Mouse (Mus musculus) cerebellum, adult 8-10 months (tissue): ENCODE results near the gene Abo.
A peak's percentile ranks its signal among the peaks of the same experiment; 100 is the strongest.
"Not testable (repeated sequence)": the region's sequence is repeated elsewhere in the genome, so short reads cannot be mapped to it uniquely, and the experiment has no call there.

Experiments used
- DNase-seq: peaks from one replicate; pipeline ENCODE4 v3.0.0; 2022

The Abo gene

GRCm38 (mm10) chr2:26864879-26865278, at the start of gene Abo:
TSS of gene Abo (minus strand) at chr2:26864979.
- DNase-seq, result no peak

GRCm38 (mm10) chr2:26914148-26914941, 49.6 kb upstream of the Abo start:
- no peak for DNase-seq

GRCm38 (mm10) chr2:26913416-26914147, 48.8 kb upstream of the Abo start:
- DNase-seq, result no peak

GRCm38 (mm10) chr2:26912253-26912770, 47.5 kb upstream of the Abo start:
- no peak for DNase-seq

- no peak for DNase-seq
Observed at GRCm38 (mm10) chr2:26910994-26911765, 46.4 kb upstream of the Abo start.

- DNase-seq, result peak; percentile 100
Observed at GRCm38 (mm10) chr2:26910124-26910993, 45.6 kb upstream of the Abo start, which contains the start of the genes Med22 and Rpl7a. TSS of gene Med22 (minus strand) at chr2:26910677. TSS of gene Rpl7a (plus strand) at chr2:26910764.

- DNase-seq, result no peak
Observed at GRCm38 (mm10) chr2:26909387-26909784, 44.6 kb upstream of the Abo start.

GRCm38 (mm10) chr2:26908710-26909386, 44.1 kb upstream of the Abo start:
- DNase-seq, result no peak

GRCm38 (mm10) chr2:26907109-26907508, 42.3 kb upstream of the Abo start:
- DNase-seq, result no peak

- no peak for DNase-seq
Observed at GRCm38 (mm10) chr2:26906431-26906830, 41.7 kb upstream of the Abo start.

GRCm38 (mm10) chr2:26905936-26906335, 41.2 kb upstream of the Abo start:
- no peak for DNase-seq

- DNase-seq, result no peak
Observed at GRCm38 (mm10) chr2:26903311-26903710, 38.5 kb upstream of the Abo start.

- DNase-seq, result peak; percentile 89
Observed at GRCm38 (mm10) chr2:26902467-26903220, 37.9 kb upstream of the Abo start, which contains the start of gene Surf6. TSS of gene Surf6 (minus strand) at chr2:26902879.

GRCm38 (mm10) chr2:26901834-26902400, 37.1 kb upstream of the Abo start:
- no peak for DNase-seq

- DNase-seq, result no peak
Observed at GRCm38 (mm10) chr2:26900731-26901130, 36.0 kb upstream of the Abo start.

- no peak for DNase-seq
Observed at GRCm38 (mm10) chr2:26895898-26896297, 31.1 kb upstream of the Abo start.

- not testable (repeated sequence) for DNase-seq
Observed at GRCm38 (mm10) chr2:26886170-26886569, 21.4 kb upstream of the Abo start.

- not testable (repeated sequence) for DNase-seq
Observed at GRCm38 (mm10) chr2:26885541-26885940, 20.8 kb upstream of the Abo start.

GRCm38 (mm10) chr2:26878571-26878970, 13.8 kb upstream of the Abo start:
- no peak for DNase-seq

- DNase-seq, result no peak
Observed at GRCm38 (mm10) chr2:26870666-26871065, 5.9 kb upstream of the Abo start.
